Mouse (Mus musculus) c-Kit-positive CD71-positive TER-119-negative erythroid progenitor cells, embryonic 14.5 days (primary cell): ENCODE data around the gene Arhgap8.

Source experiments
- DNase-seq: peaks from one replicate; pipeline ENCODE4 v3.0.0-alpha.2; 2013; ENCODE audit warnings: low read depth

Gene Arhgap8

GRCm38 (mm10) chr15:84800132-84800531 lies 80.3 kb downstream of the Arhgap8 start:
- DNase-seq: no peak

- no peak for DNase-seq
These were observed 83.8 kb downstream of the Arhgap8 start for GRCm38 (mm10) chr15:84803685-84804084.

DNA sequence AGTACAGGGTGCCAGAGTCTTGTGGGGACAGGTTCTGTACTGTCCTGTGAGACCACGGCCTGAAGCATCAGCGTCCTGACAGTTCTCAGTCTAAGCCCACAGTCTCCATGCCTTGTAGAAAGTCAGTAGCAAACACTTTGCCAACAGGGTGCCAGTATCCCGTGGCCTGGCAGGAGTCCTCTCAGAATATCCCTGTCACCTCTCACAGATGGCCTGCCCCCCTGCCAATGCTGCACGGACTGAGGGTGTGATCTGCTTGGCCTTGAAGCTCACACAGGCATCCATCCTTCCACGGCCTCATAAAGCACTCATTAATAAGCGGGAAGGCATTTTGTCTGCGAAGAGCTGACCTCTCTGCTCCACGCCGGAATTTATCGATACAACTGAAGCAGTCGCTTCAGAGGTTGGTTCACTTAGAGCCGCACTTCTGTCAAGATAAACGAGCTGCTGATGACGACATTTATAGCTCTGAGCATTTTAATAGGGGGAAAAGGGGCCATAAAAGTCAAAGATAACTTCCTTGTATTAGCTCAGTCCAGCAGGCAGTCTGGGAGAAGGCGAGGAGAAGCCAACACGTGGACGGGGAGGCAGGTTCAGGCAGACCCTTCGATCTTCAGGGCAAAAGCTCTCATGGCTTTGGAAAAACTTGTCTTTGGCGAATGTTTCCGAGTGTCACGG lies 89.6 kb downstream of the Arhgap8 start:
- no peak for DNase-seq

DNA sequence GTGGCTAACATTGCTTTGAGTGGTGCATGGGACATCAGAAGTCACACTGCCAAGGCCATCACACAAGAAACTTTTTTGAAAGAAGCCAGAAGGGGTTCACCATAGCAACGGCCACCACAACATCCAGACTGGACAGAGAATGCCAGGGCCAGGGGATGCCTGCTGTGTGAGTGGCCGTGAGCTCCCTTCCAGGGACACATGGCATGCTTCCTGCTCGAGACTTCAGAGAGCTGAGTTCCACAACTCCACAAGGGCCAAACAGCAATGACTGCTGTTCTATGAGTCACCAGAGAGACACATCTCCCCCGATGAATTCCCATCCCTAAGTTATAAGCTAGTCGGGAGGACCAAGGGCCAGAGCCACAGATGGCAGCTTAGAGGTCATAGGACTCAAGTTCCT lies 91.3 kb downstream of the Arhgap8 start:
- DNase-seq: no peak

- no peak for DNase-seq
These were observed 93.0 kb downstream of the Arhgap8 start for GRCm38 (mm10) chr15:84812831-84813357.

- no peak for DNase-seq
These were observed 95.3 kb downstream of the Arhgap8 start for GRCm38 (mm10) chr15:84815171-84815570.

- no peak for DNase-seq
These were observed 97.7 kb downstream of the Arhgap8 start for GRCm38 (mm10) chr15:84817589-84817988.

DNA sequence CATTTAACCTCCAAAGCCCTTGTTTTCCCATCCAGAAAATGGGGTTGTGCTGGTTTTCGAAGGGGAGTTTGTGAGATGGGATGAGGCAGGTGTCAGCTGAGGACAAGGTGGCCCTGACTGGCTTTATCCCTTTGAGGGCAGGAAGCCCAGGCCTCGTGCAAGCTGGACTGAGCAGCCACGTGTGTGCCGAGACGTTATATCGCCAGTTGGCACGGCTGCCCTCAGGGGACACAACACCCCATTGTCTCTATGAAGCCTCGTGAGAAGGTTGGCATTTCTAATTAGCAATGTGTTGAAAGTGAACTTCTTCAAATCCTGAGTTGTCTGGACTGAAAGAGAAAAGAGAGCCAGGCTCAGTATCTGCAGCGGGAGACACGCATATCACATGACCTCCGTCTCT lies 98.4 kb downstream of the Arhgap8 start:
- DNase-seq: no peak

DNA sequence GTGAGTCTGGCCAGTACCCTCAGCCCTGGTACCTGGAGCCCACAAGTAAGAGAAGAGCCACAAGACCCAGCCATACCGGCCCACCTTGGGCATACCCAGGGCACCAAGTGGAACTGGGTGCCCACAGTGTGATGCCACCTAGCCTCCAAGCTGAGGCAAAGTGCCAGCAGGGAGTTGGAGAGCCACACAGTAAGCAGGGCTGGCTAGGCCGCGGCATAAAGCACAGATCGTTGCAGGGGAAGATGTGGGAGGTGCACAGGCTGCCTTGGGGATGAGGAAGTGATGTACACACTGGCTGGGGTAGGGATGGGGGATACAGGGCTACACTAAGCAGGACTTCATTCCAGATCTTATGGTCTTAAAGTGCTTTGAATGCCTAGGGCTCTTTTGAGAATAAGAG lies 101.0 kb downstream of the Arhgap8 start:
- no peak for DNase-seq
